Mouse (Mus musculus) intestine, embryonic 14.5 days (tissue): ENCODE measurements around the gene Pycr2. TPM values are rescaled to one million over a fixed set of nuclear protein-coding genes. Genes with fewer than 3 reads are reported as not detected.
A peak's percentile ranks its signal among the peaks of the same experiment; 100 is the strongest.

Source experiments
- ATAC-seq: fragments of 200-750 bp; cut with Nextera tagmentation; replicated peaks from 2 replicates; pipeline ENCODE4 v1.8.0; 2017; ENCODE audit warnings: low read depth, moderate number of reproducible peaks, moderate TSS enrichment, moderate library complexity; ENCODE audit not compliant: low FRiP score, low TSS enrichment
- DNase-seq: peaks from one replicate; pipeline ENCODE4 v3.0.0-alpha.2; 2018; ENCODE audit warnings: low spot score
- H3K27ac ChIP-seq: fragments of 300-500 bp; sonication (generic); 2 replicates; pipeline ENCODE4 v1.5.1; 2014; ENCODE audit warnings: low read depth, mild to moderate bottlenecking, control low read depth
- H3K27me3 ChIP-seq: fragments of 300-500 bp; sonication (generic); replicated peaks from 2 replicates; pipeline ENCODE4 v1.6.1; 2014; ENCODE audit warnings: low read length, control low read depth; ENCODE audit not compliant: control insufficient read depth, insufficient read depth
- H3K36me3 ChIP-seq: fragments of 300-500 bp; sonication (generic); 2 replicates; pipeline ENCODE4 v1.6.1; 2014; ENCODE audit warnings: low read length, control low read depth; ENCODE audit not compliant: control insufficient read depth, insufficient read depth
- H3K4me1 ChIP-seq: fragments of 300-500 bp; sonication (generic); replicated peaks from 2 replicates; pipeline ENCODE4 v1.6.1; 2014; ENCODE audit warnings: low read length, control low read depth, mixed read lengths; ENCODE audit not compliant: control insufficient read depth, insufficient read depth
- H3K4me2 ChIP-seq: fragments of 300-500 bp; sonication (generic); 2 replicates; pipeline ENCODE4 v1.6.1; 2014; ENCODE audit warnings: low read length
- H3K4me3 ChIP-seq: fragments of 300-500 bp; sonication (generic); 2 replicates; pipeline ENCODE4 v1.5.1; 2014; ENCODE audit warnings: low read depth, low read length, control low read depth, mixed read lengths
- H3K9ac ChIP-seq: fragments of 300-500 bp; sonication (generic); 2 replicates; pipeline ENCODE4 v1.6.1; 2014; ENCODE audit warnings: mild to moderate bottlenecking, low read length
- H3K9me3 ChIP-seq: fragments of 300-500 bp; sonication (generic); 2 replicates; pipeline ENCODE4 v1.6.1; 2016; ENCODE audit warnings: low read length, control low read depth; ENCODE audit not compliant: control insufficient read depth
- WGBS: fragments of 180-500 bp; shearing (Covaris S2); extraction: QIAGEN DNeasy Blood & Tissue Kit; methylation state at CpG from one replicate; pipeline ENCODE4 v1.1.7; 2014; 5-methylcytosine and 5-hydroxymethylcytosine counted together
- polyA plus RNA-seq: library from polyadenylated mRNA; unstranded; fragments of >200 nt; fragmentation: Nextera tagmentation; extraction: Ambion mirVana; gene quantifications from 2 replicates; pipeline ENCODE4 v1.2.1, GENCODE M21; 2014

Gene Pycr2
- 82.1 and 86.5 TPM in 2 replicates for polyA plus RNA-seq

- peak within 1 kb of the TSS; percentile 82 for H3K9ac ChIP-seq
- peak; percentile 99 for ATAC-seq
- under 1% methylated on average over 52 of the region's 52 CpGs for WGBS
Observed at GRCm38 (mm10) chr1:180904039-180904814, at the start of gene Pycr2. Pycr2 (plus strand) TSS chr1:180904293.

GRCm38 (mm10) chr1:180858763-180859162, 45.3 kb upstream of the Pycr2 start:
- Histone ChIP-seq H3K4me3 (no peak overlapping the region), H3K4me1 (no peaks in the 10 kb centered on the region), H3K9ac (no peak overlapping the region), H3K27me3 (no peaks in the 10 kb centered on the region), H3K36me3 (peaks cover 84% of the 10 kb centered on the region), H3K27ac (no peak overlapping the region), H3K9me3 (no peaks in the 10 kb centered on the region), H3K4me2 (no peak overlapping the region)
- ATAC-seq (no peak), DNase-seq (no peak)

More at GRCm38 (mm10) chr1:180904039-180904814, at the start of gene Pycr2:
- Histone ChIP-seq H3K4me1 (peaks cover 14% of the 10 kb centered on the region), H3K27ac (peak within 1 kb of the TSS; percentile 85), H3K4me2 (peak within 1 kb of the TSS; percentile 64), H3K36me3 (peaks cover 28% of the 10 kb centered on the region), H3K27me3 (no peaks in the 10 kb centered on the region), H3K9me3 (no peaks in the 10 kb centered on the region), H3K4me3 (peak within 1 kb of the TSS; percentile 85)
- DNase-seq: peak; percentile 94

GRCm38 (mm10) chr1:180860030-180860429, 44.1 kb upstream of the Pycr2 start:
- Histone ChIP-seq H3K36me3 (peaks cover 90% of the 10 kb centered on the region), H3K27ac (no peak overlapping the region), H3K9ac (no peak overlapping the region), H3K27me3 (no peaks in the 10 kb centered on the region), H3K4me3 (no peak overlapping the region), H3K4me1 (no peaks in the 10 kb centered on the region), H3K9me3 (no peaks in the 10 kb centered on the region), H3K4me2 (no peak overlapping the region)
- DNase-seq: no peak
- ATAC-seq: no peak
- 88% methylated on average over 6 of the region's 6 CpGs for WGBS

GRCm38 (mm10) chr1:180863606-180864005, 40.5 kb upstream of the Pycr2 start:
- no peaks in the 10 kb centered on the region for H3K9me3 ChIP-seq
- H3K4me2 ChIP-seq: no peak overlapping the region
- no peak overlapping the region for H3K27ac ChIP-seq
- H3K36me3 ChIP-seq: peaks cover 88% of the 10 kb centered on the region
- H3K4me3 ChIP-seq: no peak overlapping the region
- no peak overlapping the region for H3K9ac ChIP-seq
- DNase-seq (no peak), ATAC-seq (no peak)
- no peaks in the 10 kb centered on the region for H3K4me1 ChIP-seq
- 9% methylated on average over 1 of the region's 1 CpGs for WGBS
- no peaks in the 10 kb centered on the region for H3K27me3 ChIP-seq

GRCm38 (mm10) chr1:180866001-180866400, 38.1 kb upstream of the Pycr2 start:
- Histone ChIP-seq H3K27me3 (no peaks in the 10 kb centered on the region), H3K9ac (no peak overlapping the region), H3K4me3 (no peak overlapping the region), H3K27ac (no peak overlapping the region), H3K4me2 (no peak overlapping the region), H3K9me3 (no peaks in the 10 kb centered on the region), H3K36me3 (peaks cover 67% of the 10 kb centered on the region), H3K4me1 (no peaks in the 10 kb centered on the region)
- DNase-seq: no peak
- no peak for ATAC-seq
- 87% methylated on average over 7 of the region's 7 CpGs for WGBS

GRCm38 (mm10) chr1:180870122-180870650, 33.9 kb upstream of the Pycr2 start:
- H3K9me3 ChIP-seq: no peaks in the 10 kb centered on the region
- DNase-seq: no peak
- 52% methylated on average over 13 of the region's 13 CpGs for WGBS

GRCm38 (mm10) chr1:180873861-180874484, 30.1 kb upstream of the Pycr2 start:
- H3K36me3 ChIP-seq: no peaks in the 10 kb centered on the region
- no peaks in the 10 kb centered on the region for H3K27me3 ChIP-seq
- ATAC-seq (no peak; the same call in 1 of the 2 replicates), DNase-seq (peak; percentile 65)
- H3K4me2 ChIP-seq: no peak overlapping the region
- H3K9me3 ChIP-seq: no peaks in the 10 kb centered on the region
- no peak overlapping the region for H3K9ac ChIP-seq
- H3K27ac ChIP-seq: no peak overlapping the region
- H3K4me3 ChIP-seq: no peak overlapping the region
- H3K4me1 ChIP-seq: no peaks in the 10 kb centered on the region
- 21% methylated on average over 9 of the region's 9 CpGs for WGBS

More at GRCm38 (mm10) chr1:180870122-180870650, 33.9 kb upstream of the Pycr2 start:
- no peak for ATAC-seq
- Histone ChIP-seq H3K4me2 (no peak overlapping the region), H3K36me3 (peaks cover 30% of the 10 kb centered on the region), H3K27ac (no peak overlapping the region; the same call in 1 of the 2 replicates), H3K4me3 (no peak overlapping the region), H3K27me3 (no peaks in the 10 kb centered on the region), H3K4me1 (no peaks in the 10 kb centered on the region), H3K9ac (no peak overlapping the region)

GRCm38 (mm10) chr1:180874615-180875014, 29.5 kb upstream of the Pycr2 start:
- H3K9me3 ChIP-seq: no peaks in the 10 kb centered on the region
- no peak overlapping the region for H3K4me3 ChIP-seq
- H3K4me2 ChIP-seq: no peak overlapping the region
- no peaks in the 10 kb centered on the region for H3K27me3 ChIP-seq
- H3K27ac ChIP-seq: no peak overlapping the region
- DNase-seq (no peak), ATAC-seq (no peak)
- no peak overlapping the region for H3K9ac ChIP-seq
- H3K4me1 ChIP-seq: no peaks in the 10 kb centered on the region
- WGBS: 81% methylated on average over 2 of the region's 2 CpGs
- H3K36me3 ChIP-seq: no peaks in the 10 kb centered on the region
